ENCODE assay signal across 30 mouse cellular contexts in the genomic region with DNA sequence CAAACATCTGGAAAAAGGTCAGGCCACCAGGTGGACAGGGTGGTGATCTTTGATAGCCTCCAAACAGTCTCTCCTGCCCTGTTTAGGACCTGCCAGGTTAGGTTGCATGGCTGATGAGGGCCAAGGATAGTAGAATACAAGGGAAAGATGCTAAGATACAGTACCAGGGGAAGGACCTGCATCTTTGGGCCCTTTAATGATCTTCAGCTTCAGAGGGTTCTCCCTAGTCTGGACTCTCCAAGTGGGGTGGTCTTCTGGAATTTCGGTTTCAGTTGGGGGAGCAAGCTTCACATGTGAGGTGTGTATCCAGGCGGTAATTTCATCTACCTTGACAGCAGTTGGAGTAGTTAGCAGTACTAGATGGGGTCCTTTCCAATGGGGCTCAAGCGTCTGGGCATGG.
"Had no signal": no experiment of that assay in that cellular context is flagged by ENCODE, and none has a peak within 500 bp of the region (broad histone marks: within the 10 kb centered on the region; RNA-seq: fewer than 3 reads in every experiment).

No protein-coding gene starts in this region.

- H3K4me1 ChIP-seq: limb, embryonic 10.5 days; limb, embryonic 12.5 days; limb, embryonic 13.5 days; limb, embryonic 15.5 days; liver, embryonic 12.5 days; liver, embryonic 13.5 days; liver, embryonic 15.5 days; lung, embryonic 15.5 days; megakaryocyte, embryonic 14.5 days; midbrain, embryonic 12.5 days; midbrain, embryonic 15.5 days; neural tube, embryonic 12.5 days had no signal

- H3K4me2 ChIP-seq: limb, embryonic 12.5 days; limb, embryonic 13.5 days; limb, embryonic 15.5 days; liver, embryonic 11.5 days; liver, embryonic 12.5 days; liver, embryonic 13.5 days; liver, embryonic 15.5 days; lung, embryonic 14.5 days; lung, embryonic 15.5 days; midbrain, embryonic 12.5 days; midbrain, embryonic 15.5 days; neural tube, embryonic 12.5 days had no signal

- ATAC-seq: liver, embryonic 12.5 days; liver, postnatal 0 days; lung, postnatal 0 days; midbrain, embryonic 15.5 days; midbrain, embryonic 16.5 days had no signal

- H3K27ac ChIP-seq: limb, embryonic 10.5 days; limb, embryonic 12.5 days; limb, embryonic 13.5 days; limb, embryonic 15.5 days; liver, embryonic 12.5 days; liver, embryonic 13.5 days; liver, embryonic 14.5 days; liver, embryonic 15.5 days; lung, embryonic 15.5 days; macrophage; midbrain, embryonic 10.5 days; midbrain, embryonic 12.5 days; midbrain, embryonic 15.5 days; neural tube, embryonic 12.5 days had no signal

- DNase-seq: left cerebral cortex, postnatal 4 days; liver; liver, embryonic 13.5 days; liver, postnatal 0 days; lung, adult 18-20 months; lung, adult 2 months; lung, embryonic 14.5 days; lung, postnatal 10 days; lung, postnatal 14 days; lung, postnatal 36 days; lung, postnatal 4 days; midbrain, embryonic 14.5 days had no signal

- H3K9ac ChIP-seq: limb, embryonic 12.5 days; limb, embryonic 13.5 days; limb, embryonic 15.5 days; liver, embryonic 12.5 days; liver, embryonic 13.5 days; liver, embryonic 14.5 days; liver, embryonic 15.5 days; liver, postnatal 0 days; lung, embryonic 14.5 days; lung, embryonic 15.5 days; midbrain, embryonic 12.5 days; midbrain, embryonic 15.5 days; neural tube, embryonic 12.5 days had no signal

- H3K27me3 ChIP-seq: limb, embryonic 12.5 days; limb, embryonic 13.5 days; limb, embryonic 15.5 days; liver, embryonic 12.5 days; liver, embryonic 13.5 days; liver, embryonic 15.5 days; lung, embryonic 15.5 days; megakaryocyte, embryonic 14.5 days; midbrain, embryonic 12.5 days; midbrain, embryonic 15.5 days; neural tube, embryonic 12.5 days had no signal

- H3K9me3 ChIP-seq: limb, embryonic 10.5 days; limb, embryonic 12.5 days; limb, embryonic 13.5 days; limb, embryonic 15.5 days; liver, embryonic 12.5 days; liver, embryonic 13.5 days; liver, embryonic 15.5 days; lung, embryonic 15.5 days; midbrain, embryonic 10.5 days; midbrain, embryonic 12.5 days; midbrain, embryonic 15.5 days; neural tube, embryonic 12.5 days had no signal

- H3K4me3 ChIP-seq: limb, embryonic 10.5 days; limb, embryonic 12.5 days; limb, embryonic 13.5 days; limb, embryonic 15.5 days; liver, embryonic 12.5 days; liver, embryonic 13.5 days; liver, embryonic 15.5 days; lung, embryonic 15.5 days; megakaryocyte, embryonic 14.5 days; midbrain, embryonic 10.5 days; midbrain, embryonic 12.5 days; midbrain, embryonic 15.5 days; myocyte; neural tube, embryonic 12.5 days had no signal

- H3K36me3 ChIP-seq: limb, embryonic 10.5 days; limb, embryonic 12.5 days; limb, embryonic 13.5 days; limb, embryonic 15.5 days; liver, embryonic 12.5 days; liver, embryonic 13.5 days; liver, embryonic 15.5 days; lung, embryonic 15.5 days; midbrain, embryonic 10.5 days; midbrain, embryonic 12.5 days; midbrain, embryonic 15.5 days; neural tube, embryonic 12.5 days had no signal
